Mouse (Mus musculus) layer of hippocampus, adult 9-11 months (tissue): ENCODE measurements around the gene Trim47.
"Not testable (repeated sequence)": the region's sequence is repeated elsewhere in the genome, so short reads cannot be mapped to it uniquely, and the experiment has no call there.

Source experiments
- DNase-seq: peaks from one replicate; pipeline ENCODE4 v3.0.0; 2022

Gene Trim47

GRCm38 (mm10) chr11:116134171-116134570, 7.2 kb upstream of the Trim47 start:
- DNase-seq, result no peak

- DNase-seq, result no peak
These were observed 6.5 kb upstream of the Trim47 start for GRCm38 (mm10) chr11:116133497-116133896.

- DNase-seq, result no peak
These were observed 5.6 kb upstream of the Trim47 start for GRCm38 (mm10) chr11:116132366-116133333.

GRCm38 (mm10) chr11:116131349-116132170, 4.5 kb upstream of the Trim47 start:
- no peak for DNase-seq

- peak; percentile 90 for DNase-seq
These were observed 3.6 kb upstream of the Trim47 start, which contains the start of gene Trim65 for GRCm38 (mm10) chr11:116130488-116131205. TSS of gene Trim65 (minus strand) at chr11:116131128.

GRCm38 (mm10) chr11:116129993-116130487, 3.0 kb upstream of the Trim47 start:
- DNase-seq, result no peak

- no peak for DNase-seq
These were observed 2.2 kb upstream of the Trim47 start for GRCm38 (mm10) chr11:116129091-116129790.

- DNase-seq, result no peak
These were observed 976 bp upstream of the Trim47 start for GRCm38 (mm10) chr11:116127986-116128385.

GRCm38 (mm10) chr11:116126261-116126660, 749 bp downstream of the Trim47 start:
- no peak for DNase-seq

GRCm38 (mm10) chr11:116121731-116122245, 5.2 kb downstream of the Trim47 start:
- DNase-seq, result not testable (repeated sequence)

- no peak for DNase-seq
These were observed 9.2 kb downstream of the Trim47 start for GRCm38 (mm10) chr11:116117819-116118218.

- no peak for DNase-seq
These were observed 9.8 kb downstream of the Trim47 start for GRCm38 (mm10) chr11:116117241-116117640.

- DNase-seq, result no peak
These were observed 15.3 kb downstream of the Trim47 start for GRCm38 (mm10) chr11:116111611-116112203.

- DNase-seq, result no peak
These were observed 15.9 kb downstream of the Trim47 start for GRCm38 (mm10) chr11:116111067-116111466.

GRCm38 (mm10) chr11:116110540-116110939, 16.5 kb downstream of the Trim47 start:
- no peak for DNase-seq

- no peak for DNase-seq
These were observed 16.9 kb downstream of the Trim47 start for GRCm38 (mm10) chr11:116110131-116110530.

- no peak for DNase-seq
These were observed 17.4 kb downstream of the Trim47 start for GRCm38 (mm10) chr11:116109441-116110081.

GRCm38 (mm10) chr11:116108464-116109137, 18.4 kb downstream of the Trim47 start:
- DNase-seq, result no peak

GRCm38 (mm10) chr11:116107777-116108285, 19.2 kb downstream of the Trim47 start:
- DNase-seq, result no peak
